ENCODE assay signal across 15 mouse cellular contexts in the genomic region with DNA sequence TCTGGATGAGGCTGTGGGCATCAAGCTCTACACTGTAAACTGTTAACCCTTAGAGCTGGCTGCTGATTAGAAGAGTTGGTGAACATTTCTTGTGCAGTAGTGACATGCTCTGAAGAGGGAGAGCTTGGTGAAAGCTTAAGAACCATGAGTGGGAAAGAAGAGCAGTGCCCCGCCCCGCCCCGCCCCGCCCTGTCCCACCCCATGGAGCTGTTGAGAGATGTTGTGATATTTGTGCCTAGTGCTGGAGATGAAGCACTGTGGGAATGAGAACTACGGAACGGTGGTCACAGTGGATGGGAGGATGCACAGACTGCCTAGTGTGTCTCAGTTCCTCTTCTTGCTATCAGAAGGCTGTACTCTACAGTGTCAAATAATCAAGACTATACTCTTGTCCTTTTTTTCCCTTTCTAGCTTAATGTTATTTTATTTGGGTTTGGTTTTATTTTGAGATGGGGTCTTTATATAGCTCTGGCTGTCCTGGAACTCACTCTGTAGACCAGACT.
"Had no signal": no experiment of that assay in that cellular context is flagged by ENCODE, and none has a peak within 500 bp of the region (broad histone marks: within the 10 kb centered on the region; RNA-seq: fewer than 3 reads in every experiment).

No protein-coding gene starts in this region.

- ATAC-seq: inflammation-experienced regulatory T-cells, adult 6 months; lung, postnatal 0 days; midbrain, embryonic 15.5 days had no signal

- H3K4me1 ChIP-seq: midbrain, embryonic 15.5 days had no signal

- H3K4me2 ChIP-seq: limb, embryonic 13.5 days; midbrain, embryonic 11.5 days; midbrain, embryonic 15.5 days; neural tube, embryonic 13.5 days had no signal

- H3K9me3 ChIP-seq: limb, embryonic 13.5 days; midbrain, embryonic 15.5 days; neural tube, embryonic 13.5 days had no signal

- H3K4me3 ChIP-seq: layer of hippocampus, adult 2 months; limb, embryonic 13.5 days; midbrain, embryonic 15.5 days; neural tube, embryonic 13.5 days had no signal

- H3K27ac ChIP-seq: layer of hippocampus, adult 2 months; limb, embryonic 13.5 days; midbrain, embryonic 15.5 days; neural tube, embryonic 13.5 days had no signal

- H3K27me3 ChIP-seq: limb, embryonic 13.5 days; midbrain, embryonic 15.5 days; neural tube, embryonic 13.5 days had no signal

- H3K36me3 ChIP-seq: midbrain, embryonic 15.5 days; neural tube, embryonic 13.5 days had no signal

- DNase-seq: kidney, adult 18-20 months; kidney, postnatal 10 days; kidney, postnatal 4 days; left cerebral cortex, postnatal 4 days; lung, adult 2 months; lung, postnatal 36 days; retina, postnatal 1 day; thymus, postnatal 36 days had no signal

- H3K9ac ChIP-seq: limb, embryonic 13.5 days; midbrain, embryonic 15.5 days; neural tube, embryonic 13.5 days had no signal
